Mouse (Mus musculus): ENCODE results near the gene Mtmr2.

The Mtmr2 gene

GRCm38 (mm10) chr9:13790864-13791263, 42.7 kb downstream of the Mtmr2 start:
- ChIA-PET POLR2A (interaction anchor here in 1 of 4 experiments (1.5 kb wide), 1 partner anchor 37 kb away, joined by 11 read pairs; the partner anchor contains the start of genes Cep57 and Fam76b), CTCF (interaction anchor here in 2 of 4 experiments (1.0 to 1.2 kb wide), 2 partner anchors 559 kb away, joined by 3 to 5 read pairs; no protein-coding TSS in a partner anchor)

- ChIA-PET POLR2A (interaction anchor here in 3 of 4 experiments (0.5 to 3.5 kb wide), 5 partner anchors 11 to 33 kb away, joined by 3 to 15 read pairs (median 4); partner anchors contain the start of genes Cep57 (in 1 of the 3) and Fam76b (in 1 of the 3)), CTCF (no interaction called here)
These were observed 46.1 kb downstream of the Mtmr2 start for GRCm38 (mm10) chr9:13794302-13794701.

DNA sequence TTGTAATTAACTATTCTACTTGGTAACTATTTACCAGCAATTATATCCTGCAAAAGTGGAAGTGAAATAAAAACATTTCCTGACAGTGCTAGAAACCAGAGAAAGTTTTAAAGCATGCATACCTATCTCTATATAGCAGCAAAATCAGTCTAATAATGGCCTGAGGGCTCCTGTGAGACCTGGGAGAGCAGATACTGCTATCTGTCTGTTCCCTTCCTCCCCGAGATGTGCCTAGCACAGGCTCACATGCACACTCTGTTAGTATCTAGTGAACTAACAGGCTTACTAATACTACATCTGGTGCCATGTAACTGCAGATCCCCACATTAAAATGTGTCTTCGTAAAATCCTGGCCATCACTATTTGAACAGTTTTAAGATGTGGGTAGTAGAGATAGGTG, 46.5 kb downstream of the Mtmr2 start:
- ChIA-PET POLR2A (interaction anchor here in 3 of 4 experiments (0.5 to 3.5 kb wide), 6 partner anchors 10 to 33 kb away, joined by 3 to 15 read pairs (median 4); partner anchors contain the start of genes Fam76b (in 2 of the 3) and Cep57 (in 1 of the 3)), CTCF (no interaction called here)

DNA sequence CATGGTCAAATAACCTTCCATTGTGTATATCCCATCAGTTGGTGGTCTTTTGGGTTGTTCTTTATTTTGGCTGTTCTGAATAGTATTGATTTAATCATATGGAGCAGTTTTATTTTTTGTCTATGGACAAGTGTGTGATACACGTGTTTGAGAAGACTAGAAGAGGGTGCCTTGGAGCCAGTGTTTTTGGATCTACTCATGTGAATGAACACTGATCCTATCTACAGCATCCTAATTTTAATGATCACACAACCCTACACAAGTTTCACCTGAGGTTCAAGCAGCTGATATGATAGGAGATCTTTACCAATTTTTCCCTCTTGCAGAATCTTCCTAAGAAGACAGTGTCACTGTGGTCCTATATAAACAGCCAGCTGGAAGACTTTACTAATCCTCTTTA, 56.3 kb downstream of the Mtmr2 start:
- ChIA-PET CTCF (interaction anchor here in 1 of 4 experiments (1.5 kb wide), 1 partner anchor 573 kb away, joined by 5 read pairs; no protein-coding TSS in a partner anchor), POLR2A (interaction anchor here in 2 of 4 experiments (0.8 to 2.0 kb wide), 12 partner anchors 8 to 573 kb away, joined by 3 to 12 read pairs (median 3); partner anchors contain the start of genes Fam76b (in 2 of the 2) and Cep57 (in 1 of the 2))

DNA sequence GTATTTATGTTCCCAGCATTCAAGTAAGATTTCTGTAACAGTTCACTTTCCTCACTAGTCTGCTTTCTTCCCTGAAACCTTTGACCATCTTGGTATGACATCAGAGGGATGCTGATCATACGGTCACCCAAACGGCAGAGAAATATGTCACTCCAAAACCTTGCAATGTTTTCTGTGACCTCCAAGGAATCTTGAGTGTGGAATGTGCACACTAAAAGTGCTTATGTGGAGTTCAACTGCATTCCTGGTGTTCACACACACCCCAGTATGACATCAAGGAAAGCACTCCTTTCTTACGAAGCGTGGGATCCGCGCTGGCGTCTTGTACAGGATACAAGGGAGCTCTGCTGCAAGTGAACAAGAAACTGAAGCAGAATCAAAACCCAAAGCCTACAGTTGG, 58.6 kb downstream of the Mtmr2 start:
- POLR2A ChIA-PET = interaction anchor here in 2 of 4 experiments (0.6 to 5.5 kb wide), 9 partner anchors 13 to 567 kb away, joined by 3 to 36 read pairs (median 6); partner anchors contain the start of genes Fam76b (in 2 of the 2) and Cep57 (in 1 of the 2)
- CTCF ChIA-PET = interaction anchor here in 1 of 4 experiments (0.6 kb wide), 1 partner anchor 32 kb away, joined by 4 read pairs; no protein-coding TSS in a partner anchor

DNA sequence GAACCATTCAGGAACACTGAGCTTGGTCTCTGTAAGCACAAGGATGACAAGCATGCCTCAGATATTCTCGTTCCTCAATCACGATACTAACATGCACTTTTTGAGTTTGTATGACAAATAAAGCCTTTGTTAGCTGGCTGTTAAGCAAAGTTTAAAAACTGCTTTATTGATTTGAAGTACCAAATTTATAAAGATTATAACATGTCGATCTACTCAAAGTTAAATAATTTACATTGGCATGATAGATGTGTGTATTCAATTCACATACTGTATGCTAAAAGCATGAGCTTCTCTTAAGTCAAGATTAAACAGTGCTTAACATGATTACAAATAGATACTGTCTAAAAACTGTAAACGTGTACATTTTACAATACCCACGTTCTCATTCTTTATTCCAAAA, 59.4 kb downstream of the Mtmr2 start:
- POLR2A ChIA-PET = interaction anchor here in 2 of 4 experiments (0.9 to 5.5 kb wide), 8 partner anchors 10 to 25 kb away, joined by 3 to 36 read pairs (median 7); partner anchors contain the start of genes Fam76b (in 2 of the 2) and Cep57 (in 1 of the 2)
- CTCF ChIA-PET = interaction anchor here in 1 of 4 experiments (1.0 kb wide), 1 partner anchor 20 kb away, joined by 3 read pairs; no protein-coding TSS in a partner anchor

- ChIA-PET POLR2A (interaction anchor here (0.9 to 8.0 kb wide), 15 partner anchors 10 to 110 kb away, joined by 3 to 150 read pairs (median 5); partner anchors contain the start of genes Fam76b (in 3 of the 4) and Cep57 (in 2 of the 4)), CTCF (interaction anchor here in 2 of 4 experiments (0.6 to 1.7 kb wide), 4 partner anchors 14 to 578 kb away, joined by 3 to 5 read pairs (median 4); partner anchors contain the start of gene Cep57 (in 1 of the 2))
These were observed 61.7 kb downstream of the Mtmr2 start for GRCm38 (mm10) chr9:13809937-13810336.

GRCm38 (mm10) chr9:13818369-13818768, 70.2 kb downstream of the Mtmr2 start:
- CTCF ChIA-PET = no interaction called here
- POLR2A ChIA-PET = interaction anchor here in 3 of 4 experiments (0.5 to 4.9 kb wide), 5 partner anchors 9 to 33 kb away, joined by 3 to 49 read pairs (median 27); partner anchors contain the start of genes Fam76b (in 3 of the 3) and Cep57 (in 2 of the 3)

DNA sequence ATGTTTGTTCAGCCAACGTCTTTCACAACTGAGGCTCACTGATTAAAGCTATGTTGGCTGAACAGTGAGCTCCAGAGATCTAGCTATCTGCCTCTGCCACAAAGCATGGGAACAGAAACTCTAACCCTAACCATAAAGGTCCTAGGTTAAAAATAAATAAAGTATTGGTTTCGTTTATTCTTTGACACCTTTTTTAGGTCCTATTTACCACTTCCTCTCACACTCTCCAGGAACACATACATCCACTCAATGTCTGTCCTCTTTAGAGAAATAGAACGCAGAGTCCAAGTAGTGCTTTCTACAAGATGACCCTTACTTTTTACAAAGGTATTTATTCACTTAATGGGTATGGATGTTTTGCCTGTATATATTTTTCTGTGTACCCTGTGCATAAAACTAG, 72.6 kb downstream of the Mtmr2 start:
- CTCF ChIA-PET = interaction anchor here in 1 of 4 experiments (1.2 kb wide), 1 partner anchor 28 kb away, joined by 3 read pairs; no protein-coding TSS in a partner anchor
- POLR2A ChIA-PET = interaction anchor here in 3 of 4 experiments (0.6 to 4.9 kb wide), 12 partner anchors 7 to 28 kb away, joined by 3 to 49 read pairs (median 5); partner anchors contain the start of genes Cep57 (in 2 of the 3) and Fam76b (in 2 of the 3)

DNA sequence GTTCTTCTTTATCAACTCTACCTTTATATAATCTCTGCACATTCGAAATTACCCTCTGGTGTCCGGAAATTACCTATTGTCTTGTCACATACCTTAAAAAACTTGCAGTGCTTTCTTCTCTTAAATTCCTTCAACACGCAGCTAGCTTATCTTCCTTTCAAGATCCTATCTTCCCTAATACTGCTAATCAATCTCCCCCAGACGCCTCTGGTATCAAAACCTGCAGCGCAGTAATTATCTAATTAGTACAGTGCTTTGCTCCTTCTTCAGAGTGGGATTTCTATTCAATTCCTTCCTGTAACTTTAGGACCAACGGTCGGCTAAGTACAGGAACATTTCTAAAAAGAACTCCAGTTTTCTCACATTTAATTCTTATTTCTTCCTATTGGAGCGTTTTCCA, 77.7 kb downstream of the Mtmr2 start:
- CTCF ChIA-PET = interaction anchor here in 2 of 4 experiments (0.6 to 1.0 kb wide), 2 partner anchors 23 to 280 kb away, joined by 3 to 4 read pairs; no protein-coding TSS in a partner anchor
- POLR2A ChIA-PET = interaction anchor here in 3 of 4 experiments (0.6 to 8.5 kb wide), 25 partner anchors 7 to 1532 kb away, joined by 3 to 185 read pairs (median 14); partner anchors contain the start of genes Mtmr2 (in 3 of the 3), Sesn3 (in 2 of the 3) and Cep295 (in 1 of the 3)

DNA sequence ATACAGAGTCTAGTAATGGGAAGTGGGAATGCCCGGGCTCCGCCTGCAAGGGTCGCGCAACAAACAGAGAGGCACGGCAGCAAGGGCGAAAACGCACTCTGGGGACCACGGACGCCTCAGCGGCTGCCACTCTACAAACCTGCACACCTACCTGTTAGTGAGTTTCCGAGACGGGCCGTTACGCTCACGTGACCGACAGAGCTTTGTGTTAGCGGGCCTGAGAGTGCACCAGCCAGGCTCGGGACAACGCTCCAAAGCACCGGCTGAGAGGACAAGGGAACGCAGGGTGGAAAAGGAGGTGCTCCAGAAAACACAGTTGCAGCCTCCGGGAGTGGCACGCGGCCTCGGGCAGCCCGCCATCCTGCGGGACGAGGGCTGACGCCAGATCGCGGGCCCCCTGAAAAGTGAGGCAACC, 78.2 kb downstream of the Mtmr2 start:
- CTCF ChIA-PET = interaction anchor here in 2 of 4 experiments (1.0 to 1.4 kb wide), 2 partner anchors 22 to 23 kb away, joined by 4 read pairs; no protein-coding TSS in a partner anchor
- POLR2A ChIA-PET = interaction anchor here in 3 of 4 experiments (0.6 to 8.5 kb wide), 34 partner anchors 8 to 1531 kb away, joined by 3 to 185 read pairs (median 10); partner anchors contain the start of genes Cwc15 (in 3 of the 3), Kdm4d (in 3 of the 3), Mtmr2 (in 3 of the 3) and Sesn3 (in 2 of the 3)

DNA sequence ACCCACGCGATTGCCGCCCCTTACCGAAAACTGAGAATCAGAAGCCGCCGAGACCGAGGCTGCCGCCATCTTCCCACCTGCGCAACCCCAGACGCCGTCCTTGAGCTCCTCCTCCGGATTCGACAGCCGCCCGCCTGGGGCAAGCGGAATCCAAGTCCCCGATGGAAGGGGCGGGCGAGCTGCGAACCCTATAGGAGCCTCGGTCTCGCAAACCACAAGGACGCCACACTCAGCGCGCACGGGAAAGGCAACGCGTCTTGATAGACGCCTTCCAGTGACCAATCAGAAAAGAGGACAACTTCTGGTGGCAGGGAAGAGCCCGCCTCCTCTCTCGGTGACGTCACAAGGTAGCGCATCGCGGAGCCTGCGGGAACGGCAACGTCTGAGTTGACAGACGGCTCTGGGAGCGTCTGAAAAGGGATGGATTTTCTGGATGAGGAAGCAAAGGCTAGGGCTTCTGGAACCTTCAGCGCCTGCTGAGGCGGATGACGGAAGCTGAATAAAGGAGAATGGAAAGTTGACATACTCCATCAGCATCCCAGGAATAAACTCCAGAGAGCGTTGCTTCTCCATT, 78.7 kb downstream of the Mtmr2 start, which contains the start of gene Cep57:
TSS of gene Cep57 (minus strand) at position 276 of the 574 bp plus-strand sequence.
- CTCF ChIA-PET = interaction anchor here (0.5 to 1.4 kb wide), 6 partner anchors 17 to 596 kb away, joined by 3 to 4 read pairs (median 4); no protein-coding TSS in a partner anchor
- POLR2A ChIA-PET = interaction anchor here (0.6 to 8.5 kb wide), 71 partner anchors 8 to 1531 kb away, joined by 3 to 185 read pairs (median 5); partner anchors contain the start of genes Cwc15 (in 4 of the 4), Kdm4d (in 4 of the 4), Mtmr2 (in 3 of the 4) and Sesn3 (in 3 of the 4)

GRCm38 (mm10) chr9:13827406-13828086, 79.3 kb downstream of the Mtmr2 start, which contains the start of gene Fam76b:
Fam76b (plus strand) TSS chr9:13827716.
- ChIA-PET POLR2A (interaction anchor here (0.5 to 8.5 kb wide), 83 partner anchors 9 to 1530 kb away, joined by 3 to 185 read pairs (median 5); partner anchors contain the start of genes Cwc15 (in 4 of the 4), Kdm4d (in 4 of the 4), Mtmr2 (in 3 of the 4) and Sesn3 (in 3 of the 4)), CTCF (interaction anchor here (0.5 to 1.4 kb wide), 8 partner anchors 18 to 596 kb away, joined by 3 to 6 read pairs (median 3); no protein-coding TSS in a partner anchor)

- POLR2A ChIA-PET = interaction anchor here (0.5 to 8.5 kb wide), 69 partner anchors 8 to 1530 kb away, joined by 3 to 185 read pairs (median 5); partner anchors contain the start of genes Cwc15 (in 3 of the 4), Kdm4d (in 3 of the 4), Mtmr2 (in 3 of the 4) and Sesn3 (in 3 of the 4)
- CTCF ChIA-PET = interaction anchor here in 3 of 4 experiments (0.5 to 1.4 kb wide), 6 partner anchors 20 to 597 kb away, joined by 3 to 6 read pairs (median 4); no protein-coding TSS in a partner anchor
These were observed 79.9 kb downstream of the Mtmr2 start for GRCm38 (mm10) chr9:13828087-13828441.

DNA sequence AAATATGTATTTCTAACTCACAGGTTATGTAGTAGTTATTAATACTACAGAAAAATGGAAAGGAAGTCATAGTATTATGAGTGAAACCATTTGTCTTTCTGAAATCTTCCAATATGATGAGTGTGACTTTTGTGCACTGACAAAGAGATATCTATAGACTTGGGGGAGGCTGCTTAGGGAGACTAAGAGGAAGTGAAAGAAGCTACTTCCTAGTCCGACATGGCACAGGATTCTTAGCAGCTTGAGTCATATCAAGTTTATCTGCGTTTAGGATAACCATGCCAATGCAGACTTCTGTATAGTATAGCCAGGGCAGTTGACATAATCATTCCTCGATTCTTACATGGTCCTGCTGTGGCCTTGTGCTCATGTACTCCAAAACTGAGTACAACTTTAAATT, 87.0 kb downstream of the Mtmr2 start:
- ChIA-PET POLR2A (interaction anchor here in 3 of 4 experiments (0.5 to 15.2 kb wide), 5 partner anchors 8 to 24 kb away, joined by 3 to 185 read pairs (median 5); partner anchors contain the start of genes Fam76b (in 2 of the 3) and Cep57 (in 1 of the 3)), CTCF (no interaction called here)

DNA sequence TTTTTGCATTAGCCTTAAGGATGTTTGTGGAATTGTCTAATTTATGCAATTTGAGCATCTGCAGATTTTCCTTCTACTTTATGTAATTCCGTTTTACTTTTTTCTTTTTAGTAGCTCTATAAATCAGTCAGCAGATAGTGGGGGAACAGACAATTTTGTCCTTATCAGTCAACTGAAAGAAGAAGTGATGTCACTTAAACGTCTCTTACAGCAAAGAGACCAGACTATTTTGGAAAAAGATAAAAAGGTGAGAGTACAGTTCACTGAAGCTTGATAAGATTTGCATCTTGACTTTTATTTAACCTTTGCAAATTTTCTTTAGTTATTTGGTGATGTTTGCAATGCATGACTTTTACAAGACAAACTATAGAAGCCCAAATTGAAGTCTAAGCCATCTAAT, 88.5 kb downstream of the Mtmr2 start:
- CTCF ChIA-PET = no interaction called here
- POLR2A ChIA-PET = interaction anchor here in 2 of 4 experiments (2.6 to 15.2 kb wide), 2 partner anchors 9 to 10 kb away, joined by 12 to 185 read pairs; partner anchors contain the start of genes Fam76b (in 2 of the 2) and Cep57 (in 1 of the 2)

DNA sequence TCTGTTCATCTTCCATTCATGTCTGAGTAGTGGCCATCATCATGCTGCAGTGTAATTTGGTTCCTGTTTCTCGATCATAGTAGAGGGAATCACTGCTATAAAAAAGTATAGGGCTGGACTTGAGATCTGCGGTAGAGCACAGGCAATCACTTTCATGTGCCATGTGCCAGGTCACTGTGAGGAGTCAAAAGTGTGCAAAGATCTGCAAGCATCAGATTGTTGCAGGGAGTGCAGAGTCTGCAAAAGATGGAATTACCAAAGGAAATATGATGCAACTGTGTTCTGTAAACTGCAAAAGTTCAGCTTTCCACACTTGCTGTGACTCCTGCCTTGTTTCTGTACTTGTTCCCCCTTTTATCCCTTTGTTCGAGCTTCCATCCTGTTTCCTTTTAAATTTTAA, 99.4 kb downstream of the Mtmr2 start:
- ChIA-PET POLR2A (interaction anchor here (0.5 to 15.2 kb wide), 9 partner anchors 20 to 535 kb away, joined by 3 to 185 read pairs (median 3); partner anchors contain the start of genes Cep57 (in 3 of the 4) and Fam76b (in 3 of the 4)), CTCF (interaction anchor here in 1 of 4 experiments (0.6 kb wide), 1 partner anchor 167 kb away, joined by 3 read pairs; no protein-coding TSS in a partner anchor)
